Mouse (Mus musculus) liver, postnatal 0 days (tissue): ENCODE data around the gene Anapc16.

Source experiments
- CTCF ChIP-seq: sonication (generic); IDR thresholded peaks from 2 replicates; pipeline ENCODE4 v1.5.1; 2016; ENCODE audit warnings: antibody characterized with exemption, low read depth
- EP300 ChIP-seq: IDR thresholded peaks from 2 replicates; pipeline ENCODE4 v1.6.1; 2016; ENCODE audit warnings: antibody characterized with exemption, low read depth, mild to moderate bottlenecking

GRCm38 (mm10) chr10:59978401-59978800, 24.5 kb downstream of the Anapc16 start:
- TF ChIP-seq CTCF = no peak
- TF ChIP-seq EP300 = no peak
